Mouse (Mus musculus) lung, postnatal 25 days (tissue): Measurements from ENCODE around the gene Olfr114.

Experiments
- DNase-seq: peaks from one replicate; pipeline ENCODE4 v3.0.0; 2022; ENCODE audit warnings: low spot score

Gene Olfr114

DNA sequence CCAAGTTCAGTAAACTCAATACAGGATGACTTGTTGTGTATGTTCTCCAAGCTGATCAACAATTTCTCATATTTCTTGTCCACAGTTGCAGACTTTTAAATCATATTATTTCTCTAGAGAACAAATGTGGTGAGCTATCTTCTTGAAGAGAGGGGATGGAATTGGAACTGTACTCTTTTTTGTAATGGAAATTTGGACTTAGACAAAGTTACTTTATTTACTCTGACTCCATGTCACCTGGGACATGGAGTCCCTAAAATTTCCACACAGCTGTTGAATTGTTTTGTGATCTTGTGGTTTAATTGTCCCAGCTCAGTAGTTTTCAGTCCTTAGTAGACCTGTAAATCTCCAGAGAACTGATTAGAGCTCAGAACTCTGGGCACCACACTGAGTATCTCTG is at the start of gene Olfr114:
Gene Olfr114, minus strand, starts transcription at position 101 of the 400 bp plus-strand sequence.
- no peak for DNase-seq

GRCm38 (mm10) chr17:37627009-37627408 is 34.5 kb upstream of the Olfr114 start, which contains the start of the genes Olfr115 and Olfr116:
TSS of gene Olfr115 (minus strand) at chr17:37627109.
TSS of gene Olfr116 (minus strand) at chr17:37627199.
- no peak for DNase-seq

DNA sequence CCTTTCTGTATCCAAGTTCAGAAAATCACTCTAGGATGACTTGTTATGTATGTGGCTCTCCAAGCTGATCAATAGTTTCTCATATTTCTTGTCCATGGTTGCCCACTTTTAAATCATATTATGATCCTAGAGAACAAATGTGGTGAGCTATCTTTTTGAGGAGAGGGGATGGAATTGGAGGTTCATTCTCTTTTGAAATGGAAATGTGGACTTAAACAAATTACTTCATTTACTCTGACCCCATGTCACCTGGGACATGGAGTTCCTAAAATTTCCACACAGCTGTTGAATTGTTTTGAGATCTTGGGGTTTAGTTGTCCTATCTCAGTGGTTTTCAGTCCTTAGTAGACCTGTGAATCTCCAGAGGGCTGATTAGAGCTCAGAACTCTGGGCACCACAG is 15.0 kb downstream of the Olfr114 start, which contains the start of gene Olfr113:
Gene Olfr113, minus strand, starts transcription at position 101 of the 400 bp plus-strand sequence.
- no peak for DNase-seq

GRCm38 (mm10) chr17:37569351-37569750 is 23.2 kb downstream of the Olfr114 start, which contains the start of gene Olfr112:
TSS of gene Olfr112 (minus strand) at chr17:37569451.
- DNase-seq: no peak

DNA sequence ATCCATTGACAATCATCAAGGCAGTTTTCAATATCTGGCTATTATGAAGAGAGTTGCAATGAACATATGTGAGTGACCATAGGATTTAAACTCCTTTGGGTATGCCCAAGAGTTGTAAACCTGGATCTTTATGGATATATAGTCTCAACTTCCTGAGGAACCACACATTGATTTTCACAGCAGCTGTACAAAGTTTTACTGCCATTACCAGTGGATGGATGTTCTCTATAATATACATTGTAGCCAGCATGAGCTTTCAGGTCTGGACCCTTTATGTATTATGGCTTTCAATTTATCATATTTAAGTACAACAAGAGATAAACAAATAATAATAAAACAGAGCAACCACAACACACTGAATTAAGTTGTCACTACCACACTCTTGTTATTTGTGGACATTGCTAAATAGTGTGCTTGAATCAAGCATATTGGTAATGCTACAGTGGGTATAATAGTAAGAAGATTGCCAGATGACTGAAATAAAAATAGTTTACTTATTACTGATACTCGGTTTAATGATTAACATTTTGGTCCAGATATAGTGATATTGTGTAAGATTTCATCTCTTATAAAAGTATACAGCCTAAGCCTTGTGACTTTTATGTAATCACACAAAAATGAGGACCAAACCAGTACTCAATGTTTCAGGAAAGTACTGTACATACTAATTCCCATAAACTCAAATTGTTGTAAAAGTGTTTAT is 33.5 kb downstream of the Olfr114 start:
- no peak for DNase-seq

GRCm38 (mm10) chr17:37543800-37544435 is 48.6 kb downstream of the Olfr114 start:
- DNase-seq: no peak

DNA sequence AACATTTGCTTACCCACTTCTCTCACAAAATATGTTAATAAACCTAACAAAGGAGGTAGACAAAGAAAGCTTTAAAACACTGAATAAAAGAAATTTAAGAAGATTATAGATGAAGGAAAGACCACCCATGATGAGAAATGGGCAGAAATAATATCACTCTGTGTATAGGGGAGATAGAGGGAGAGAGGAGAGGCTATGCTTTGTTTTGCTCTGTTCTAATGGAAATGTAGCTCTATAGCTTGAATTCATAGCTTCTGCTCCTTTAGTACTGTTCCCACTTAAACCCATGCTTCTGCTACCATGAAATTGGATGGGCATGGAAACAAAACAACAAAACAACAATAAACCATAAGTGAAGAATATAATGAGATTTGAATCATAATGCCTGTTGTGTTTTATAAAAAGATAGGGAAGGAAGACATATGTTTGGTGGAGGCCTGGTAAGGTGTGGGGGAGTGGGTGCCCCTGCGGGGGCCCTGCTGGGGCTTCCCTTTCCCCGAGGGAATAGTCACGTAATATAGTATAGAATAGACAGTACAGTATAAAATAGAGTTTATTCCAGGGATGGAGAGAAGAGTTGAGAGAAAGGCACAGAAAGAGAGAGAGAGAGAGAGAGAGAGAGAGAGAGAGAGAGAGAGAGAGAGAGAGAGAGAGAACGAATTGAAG is 51.0 kb downstream of the Olfr114 start:
- no peak for DNase-seq
